Mouse (Mus musculus): ENCODE measurements around the gene Ankle2.

Gene Ankle2

GRCm38 (mm10) chr5:110230780-110231461, at the start of gene Ankle2:
Gene Ankle2, plus strand, starts transcription at chr5:110231004.
- DNase-seq (ENCODE audit: low spot score in 2 of 2): peak; percentile 92

DNA sequence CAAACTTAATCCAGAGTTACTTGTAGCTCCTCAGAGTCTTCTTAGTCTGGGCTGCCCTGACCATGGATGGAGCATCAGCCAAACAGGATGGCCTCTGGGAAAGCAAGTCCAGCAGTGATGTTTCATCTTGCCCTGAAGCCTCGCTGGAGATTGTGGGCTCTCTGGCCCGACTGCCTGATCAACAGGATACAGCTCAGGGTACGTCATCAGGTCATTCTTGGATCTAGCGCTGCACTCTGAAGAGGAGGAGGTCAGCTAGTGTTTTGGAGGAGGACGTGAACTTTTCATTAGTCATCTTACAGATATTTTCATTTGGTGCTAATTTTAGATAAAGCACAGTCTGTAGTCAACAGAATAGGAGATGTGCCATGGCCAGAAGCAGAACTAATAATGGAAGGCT, 49.1 kb upstream of the Ankle2 start:
- peak in 1 of 2 experiments; percentile 4 for DNase-seq (ENCODE audit: low spot score in 2 of 2)

GRCm38 (mm10) chr5:110203164-110203895, 27.5 kb upstream of the Ankle2 start:
- DNase-seq (ENCODE audit: low spot score in 2 of 2): no peak

DNA sequence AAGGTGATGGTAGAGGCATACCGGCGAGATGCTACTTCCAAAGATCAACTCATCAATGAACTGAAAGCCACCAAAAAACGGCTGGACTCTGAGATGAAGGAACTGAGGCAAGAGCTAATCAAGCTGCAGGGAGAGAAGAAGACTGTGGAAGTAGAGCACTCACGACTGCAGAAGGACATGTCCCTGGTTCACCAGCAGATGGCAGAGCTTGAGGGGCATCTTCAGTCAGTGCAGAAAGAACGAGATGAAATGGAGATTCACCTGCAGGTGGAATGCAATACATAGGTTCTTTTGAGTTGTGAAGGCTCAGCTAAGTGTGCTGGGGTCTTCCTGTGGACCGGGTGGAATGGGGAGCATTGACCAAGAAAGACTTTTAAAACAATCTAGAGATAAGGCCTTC, 26.0 kb upstream of the Ankle2 start:
- DNase-seq (ENCODE audit: low spot score in 2 of 2): no peak

- no peak for DNase-seq (ENCODE audit: low spot score in 2 of 2)
Measured at GRCm38 (mm10) chr5:110211312-110211711, 19.5 kb upstream of the Ankle2 start.

GRCm38 (mm10) chr5:110216780-110217179, 14.0 kb upstream of the Ankle2 start:
- DNase-seq (ENCODE audit: low spot score in 2 of 2): no peak

DNA sequence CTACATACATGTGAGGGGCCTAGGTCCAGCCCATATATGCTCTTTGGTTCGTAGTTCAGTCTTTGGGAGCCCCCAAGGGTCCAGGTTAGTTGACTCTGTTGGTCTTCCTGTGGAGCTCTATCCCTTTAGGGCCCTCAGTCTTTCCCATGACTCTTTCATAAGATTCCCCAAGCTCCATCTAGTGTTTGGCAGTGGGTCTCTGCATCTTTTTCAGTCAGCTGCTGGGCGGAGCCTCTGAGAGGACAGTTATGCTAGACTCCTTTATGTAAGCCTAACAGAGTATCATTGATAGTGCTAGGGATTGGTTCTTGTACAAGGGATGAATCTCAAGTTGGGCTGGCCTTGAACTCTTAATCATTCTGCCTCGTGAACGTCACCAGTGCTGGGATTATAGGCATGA, 10.5 kb upstream of the Ankle2 start:
- DNase-seq (ENCODE audit: low spot score in 2 of 2): no peak

- DNase-seq (ENCODE audit: low spot score in 2 of 2): no peak
Measured at GRCm38 (mm10) chr5:110222757-110223156, 8.0 kb upstream of the Ankle2 start.

DNA sequence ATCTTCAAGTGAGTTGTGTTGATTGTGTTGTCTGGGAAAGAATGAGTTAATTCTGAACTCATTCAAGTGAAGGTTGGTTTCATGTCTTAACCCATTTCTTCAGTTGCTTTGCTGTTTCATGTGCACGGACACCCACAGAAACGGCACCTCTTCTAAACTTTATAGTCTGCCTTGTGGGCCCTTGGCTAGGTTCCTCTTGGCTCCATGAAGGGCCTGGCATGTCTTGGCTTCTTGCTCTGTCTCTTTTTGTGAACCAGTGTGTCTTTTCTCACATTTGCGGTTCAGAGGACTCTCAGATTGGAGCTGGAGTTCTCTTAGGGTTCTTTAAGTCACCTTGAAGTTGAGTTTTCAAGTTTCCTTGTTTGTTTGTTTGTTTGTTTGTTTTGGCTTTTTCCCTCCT, 5.7 kb upstream of the Ankle2 start:
- DNase-seq (ENCODE audit: low spot score in 2 of 2): no peak

GRCm38 (mm10) chr5:110227336-110227883, 3.4 kb upstream of the Ankle2 start:
- DNase-seq (ENCODE audit: low spot score in 2 of 2): no peak

DNA sequence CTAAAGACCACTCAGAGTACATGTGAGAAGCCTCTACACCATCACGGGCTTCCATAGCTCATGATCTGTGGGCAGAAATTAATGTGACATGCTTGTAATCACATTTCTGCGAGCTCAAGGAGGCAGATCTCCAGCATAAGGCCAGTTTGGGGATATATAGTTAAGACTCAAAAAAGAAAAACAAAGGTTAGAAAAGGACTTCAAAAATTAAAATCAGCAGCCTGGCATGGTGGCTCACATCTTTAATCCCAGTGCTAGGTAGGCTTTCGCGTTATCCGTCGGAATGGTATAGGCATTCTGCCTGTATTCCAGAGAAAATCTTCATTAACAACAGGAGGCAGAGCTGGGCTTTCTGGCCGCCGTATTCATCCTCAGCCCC, 414 bp upstream of the Ankle2 start:
- DNase-seq (ENCODE audit: low spot score in 2 of 2): peak in 1 of 2 experiments; percentile 5

DNA sequence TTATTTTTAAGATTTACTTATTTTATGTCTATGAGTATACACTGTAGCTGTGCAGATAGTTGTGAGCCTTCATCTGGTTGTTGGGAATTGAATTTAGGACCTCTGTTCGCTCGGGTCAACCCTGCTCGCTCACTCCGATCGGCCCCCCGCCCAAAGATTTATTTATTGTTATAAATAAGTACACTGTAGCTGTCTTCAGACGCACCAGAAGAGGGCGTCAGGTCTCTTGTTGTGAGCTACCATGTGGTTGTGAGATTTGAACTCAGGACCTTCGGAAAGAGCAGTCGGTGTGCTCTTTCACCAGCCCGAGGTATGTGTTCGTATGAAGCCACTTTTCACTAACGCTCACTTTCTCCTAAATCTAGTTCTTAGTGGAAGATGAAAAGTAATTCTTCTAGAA, 834 bp downstream of the Ankle2 start:
- no peak for DNase-seq (ENCODE audit: low spot score in 2 of 2)

DNA sequence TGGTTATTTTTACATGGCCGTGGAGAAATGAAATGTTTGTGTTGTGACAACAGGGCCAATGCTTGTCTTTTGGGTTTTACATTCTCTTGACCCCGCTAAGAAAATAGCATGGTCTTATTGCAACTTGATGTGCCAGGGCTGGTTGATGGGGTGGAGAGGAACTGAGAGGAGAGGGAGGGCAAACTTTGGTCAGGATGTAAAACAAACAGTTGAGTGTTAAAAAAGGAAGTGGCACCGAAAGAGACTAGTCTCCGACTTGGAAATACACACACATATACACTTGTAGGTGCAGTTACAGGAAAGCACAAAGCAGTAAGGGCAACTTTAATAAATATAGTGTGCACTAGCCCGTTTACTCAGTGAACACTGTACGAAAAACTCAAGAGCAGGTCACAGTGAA, 1.5 kb downstream of the Ankle2 start:
- DNase-seq (ENCODE audit: low spot score in 2 of 2): no peak

DNA sequence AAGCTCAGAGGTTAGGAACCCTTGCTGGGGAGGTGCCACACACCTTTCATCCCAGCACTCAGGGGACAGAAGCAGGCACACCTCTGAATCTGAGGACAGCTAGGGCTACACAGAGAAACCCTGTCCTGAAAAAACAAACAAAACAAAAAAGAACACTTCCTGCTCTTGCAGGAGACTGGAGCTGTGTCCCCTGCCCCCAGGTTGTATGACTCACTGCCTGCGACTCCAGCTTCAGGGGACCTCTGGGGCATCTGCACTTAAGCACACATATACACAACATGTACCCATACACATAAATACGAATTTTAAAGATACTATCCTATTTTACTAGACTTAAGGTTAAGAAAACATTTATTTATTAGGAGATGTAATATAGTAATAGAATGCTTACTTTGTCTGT, 13.3 kb downstream of the Ankle2 start:
- DNase-seq (ENCODE audit: low spot score in 2 of 2): peak; percentile 28 to 37

GRCm38 (mm10) chr5:110266941-110267340, 36.1 kb downstream of the Ankle2 start:
- DNase-seq (ENCODE audit: low spot score in 2 of 2): no peak

DNA sequence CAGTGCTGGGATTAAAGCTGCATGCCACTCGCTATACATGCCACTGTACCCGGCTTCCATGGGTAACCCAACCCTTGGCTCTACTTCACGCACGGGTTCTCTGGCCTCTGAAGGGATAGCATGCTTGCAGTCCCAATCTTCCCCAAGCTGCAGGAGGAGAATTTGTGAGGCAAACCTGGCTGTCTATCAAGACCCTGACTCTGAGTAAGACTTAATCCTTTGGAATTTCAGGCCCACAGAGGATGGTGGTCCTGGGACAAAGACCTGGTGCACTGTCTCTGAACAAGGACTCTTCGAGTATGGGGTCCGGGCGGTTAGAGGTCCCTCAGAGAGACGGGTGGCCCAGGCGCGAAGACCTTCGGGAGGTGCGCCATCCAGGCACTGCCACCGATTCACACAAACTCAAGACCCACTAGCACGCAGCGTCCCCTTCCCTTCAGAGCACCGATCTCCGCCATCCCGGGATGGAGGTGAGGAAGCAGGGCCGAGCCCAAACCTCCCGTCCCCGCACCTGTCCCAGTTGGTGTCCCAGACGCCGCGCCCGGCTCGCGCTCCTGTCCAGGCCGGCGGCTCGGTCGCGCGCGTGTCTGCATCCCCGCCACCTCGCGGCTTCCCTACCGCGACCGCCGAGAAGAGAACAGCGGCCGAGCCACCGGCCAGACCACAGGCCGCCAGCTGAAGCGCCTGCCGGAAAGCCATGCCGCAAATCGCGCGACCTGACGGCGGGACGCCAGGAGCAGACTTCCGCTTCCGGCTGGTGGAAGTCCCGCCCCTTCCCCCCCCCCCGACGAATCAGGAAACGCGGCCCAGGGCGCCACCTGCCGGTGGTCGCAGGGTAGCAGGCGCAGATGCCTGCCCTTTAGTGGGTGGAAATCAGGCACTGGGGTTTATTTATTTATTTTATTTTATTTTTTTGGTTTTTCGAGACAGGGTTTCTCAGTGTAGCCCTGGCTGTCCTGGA, 38.6 kb downstream of the Ankle2 start, which contains the start of gene Pgam5:
Gene Pgam5, minus strand, starts transcription at position 773 of the 961 bp plus-strand sequence.
- peak; percentile 81 to 89 for DNase-seq (ENCODE audit: low spot score in 2 of 2)

DNA sequence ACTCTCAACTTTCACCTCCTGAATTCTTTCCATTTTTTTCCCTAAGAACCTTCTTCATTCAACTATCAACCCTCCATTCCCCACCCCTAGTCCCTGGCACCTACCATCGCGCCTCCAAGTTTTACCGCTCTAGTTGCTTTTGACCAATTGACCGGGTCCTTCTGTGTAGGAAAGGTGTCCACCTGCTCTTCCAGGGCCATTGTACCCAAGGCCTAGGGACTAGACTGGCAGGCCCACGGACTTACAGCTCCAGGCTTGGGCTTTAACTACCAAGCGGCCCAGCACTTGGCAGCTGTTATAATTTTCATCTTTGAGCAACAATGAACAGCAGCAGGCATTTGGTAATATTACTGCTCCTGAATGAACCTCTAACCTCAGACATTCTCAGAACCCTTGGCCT, 39.4 kb downstream of the Ankle2 start:
- no peak for DNase-seq (ENCODE audit: low spot score in 2 of 2)

DNA sequence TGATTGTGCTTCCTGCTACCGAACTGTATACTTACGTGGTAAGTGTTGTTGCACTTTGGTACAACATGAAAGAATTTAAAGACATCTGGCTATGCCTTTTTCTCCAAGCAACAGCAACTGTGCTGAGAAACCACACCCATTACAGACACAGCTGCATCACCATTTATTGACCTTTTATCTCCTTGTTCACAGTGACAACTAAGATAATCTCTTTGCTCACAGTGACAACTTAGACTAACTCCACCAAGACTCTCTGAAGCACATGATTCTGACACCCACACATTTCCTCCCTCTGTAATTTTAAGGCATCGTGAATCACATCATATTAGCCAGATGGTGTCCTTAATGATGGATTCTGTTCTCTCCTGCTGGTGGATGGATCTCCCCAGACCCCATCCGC, 43.3 kb downstream of the Ankle2 start:
- DNase-seq (ENCODE audit: low spot score in 2 of 2): no peak

- DNase-seq (ENCODE audit: low spot score in 2 of 2): no peak
Measured at GRCm38 (mm10) chr5:110274846-110275245, 44.0 kb downstream of the Ankle2 start.

DNA sequence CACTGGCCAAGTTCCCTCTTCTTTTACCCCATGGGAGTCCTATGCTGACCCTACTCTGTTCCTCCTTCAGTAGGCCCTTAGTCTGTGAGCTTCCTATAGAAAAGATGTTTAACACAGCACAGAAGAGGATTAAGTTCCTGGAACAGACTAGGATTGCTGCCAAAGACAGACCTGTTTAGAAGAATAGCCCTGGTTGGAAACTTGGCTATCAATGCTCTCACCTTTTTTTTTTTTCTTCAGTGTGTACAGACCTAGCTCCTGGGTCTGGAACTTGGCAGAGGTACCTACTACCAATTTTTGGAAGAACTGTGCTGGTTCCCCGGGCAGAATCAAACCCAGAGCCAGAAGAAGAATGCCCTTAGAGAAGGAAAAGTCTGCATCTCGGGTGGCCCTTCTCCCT, 45.6 kb downstream of the Ankle2 start:
- DNase-seq (ENCODE audit: low spot score in 2 of 2): no peak

DNA sequence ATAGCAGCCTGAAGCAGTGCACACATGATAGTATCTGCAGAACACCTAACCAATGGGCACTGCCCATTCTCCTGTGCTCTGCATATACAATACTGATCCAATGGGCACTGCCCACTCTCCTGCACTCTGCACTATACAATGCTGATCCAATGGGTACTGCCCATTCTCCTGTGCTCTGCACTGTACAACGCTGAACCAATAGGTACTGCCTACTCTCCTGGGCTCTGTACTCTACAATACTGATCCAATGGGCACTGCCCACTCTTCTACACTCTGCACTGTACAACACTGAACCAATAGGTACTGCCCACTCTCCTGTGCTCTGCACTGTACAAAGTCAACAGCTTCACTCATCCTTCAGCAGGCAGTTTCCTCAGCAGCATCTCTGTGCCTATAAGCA, 46.1 kb downstream of the Ankle2 start:
- no peak for DNase-seq (ENCODE audit: low spot score in 2 of 2)

- DNase-seq (ENCODE audit: low spot score in 2 of 2): no peak
Measured at GRCm38 (mm10) chr5:110281984-110282383, 51.2 kb downstream of the Ankle2 start.
